Mouse (Mus musculus) spleen, adult 12 weeks (tissue): ENCODE measurements around the gene Mrgpra4.

Source experiments
- DNase-seq: peaks from one replicate; pipeline ENCODE4 v3.0.0; 2022; ENCODE audit warnings: low spot score

Mrgpra4 gene

DNA sequence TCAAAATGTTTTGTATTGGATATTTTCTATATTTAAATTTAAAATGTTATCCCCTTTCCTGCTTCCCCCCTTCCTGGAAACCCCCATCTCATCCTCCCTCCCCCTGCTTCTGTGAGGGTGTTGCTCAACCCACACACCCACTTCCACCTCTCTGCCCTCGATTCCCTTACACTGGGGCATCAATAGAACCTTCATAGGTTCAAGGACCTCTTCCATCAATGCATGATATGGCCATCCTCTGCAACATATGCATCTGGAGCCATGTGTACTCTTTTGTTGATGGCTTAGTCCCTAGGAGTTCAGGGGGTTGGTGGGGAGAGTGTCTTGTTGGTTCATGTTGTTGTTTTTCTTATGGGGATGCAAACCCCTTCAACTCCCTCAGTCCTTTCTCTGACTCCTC is at the start of gene Mrgpra4:
Mrgpra4 (minus strand) TSS at position 101 of the 400 bp plus-strand sequence.
- DNase-seq: no peak

DNA sequence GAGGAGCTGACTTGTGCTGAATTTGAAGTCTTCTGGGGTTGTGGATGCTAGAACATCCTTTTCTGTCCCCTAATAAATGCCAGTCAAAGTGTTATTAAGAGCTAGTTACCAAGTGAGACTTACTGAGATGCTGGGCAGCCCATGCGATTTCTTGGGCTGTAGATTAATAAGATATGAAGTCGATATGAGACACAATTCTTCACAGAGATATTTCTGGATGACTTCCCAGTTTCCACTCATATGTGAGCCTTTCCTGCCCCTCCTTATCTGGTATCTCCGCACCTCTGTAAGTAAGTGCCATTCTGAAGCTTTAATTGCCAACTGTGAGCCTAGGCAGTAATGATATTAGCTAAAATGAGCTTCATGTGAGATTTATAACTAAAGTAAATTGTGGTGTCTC is 45.6 kb upstream of the Mrgpra4 start, which contains the start of gene Mrgprx1:
Mrgprx1 (minus strand) TSS at position 101 of the 400 bp plus-strand sequence.
- no peak for DNase-seq

DNA sequence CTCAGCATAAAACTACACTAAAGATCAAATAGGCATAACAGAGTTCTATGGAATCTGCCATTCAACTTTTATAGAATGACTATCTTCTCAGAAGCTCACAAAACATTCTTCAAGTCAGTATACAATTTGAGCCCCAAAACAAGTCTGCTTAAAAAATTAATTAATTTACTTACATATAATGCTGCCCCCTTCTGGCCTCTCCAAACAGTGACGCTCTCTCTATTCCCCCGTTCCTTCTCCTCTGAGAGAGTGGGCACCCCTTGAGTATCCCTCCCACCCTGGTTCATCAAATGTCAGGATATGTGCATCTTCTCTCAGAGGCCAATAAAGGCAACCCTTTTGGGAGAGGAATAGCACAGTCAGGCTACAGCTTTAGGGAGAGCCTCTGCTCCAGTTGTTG is 36.0 kb upstream of the Mrgpra4 start:
- DNase-seq: no peak

DNA sequence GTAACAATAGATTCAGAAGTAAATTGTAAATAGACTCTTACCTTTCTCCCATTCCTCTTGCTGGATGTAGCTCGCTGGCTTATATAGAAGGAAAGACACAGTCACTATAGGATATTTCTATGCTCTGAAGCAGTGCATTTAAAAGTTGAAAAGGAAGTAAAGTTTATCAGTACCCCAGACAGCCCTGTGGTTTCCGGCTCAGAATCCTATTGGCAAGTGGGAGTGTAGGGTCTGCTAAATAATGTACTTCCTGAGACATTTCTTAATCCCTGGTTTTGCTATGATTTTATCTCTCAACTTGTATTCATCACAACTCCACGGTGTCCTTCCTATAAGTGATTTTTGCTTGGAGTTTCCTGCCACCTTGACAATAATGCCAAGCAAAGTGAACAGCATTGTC is 13.8 kb upstream of the Mrgpra4 start:
- DNase-seq: no peak

DNA sequence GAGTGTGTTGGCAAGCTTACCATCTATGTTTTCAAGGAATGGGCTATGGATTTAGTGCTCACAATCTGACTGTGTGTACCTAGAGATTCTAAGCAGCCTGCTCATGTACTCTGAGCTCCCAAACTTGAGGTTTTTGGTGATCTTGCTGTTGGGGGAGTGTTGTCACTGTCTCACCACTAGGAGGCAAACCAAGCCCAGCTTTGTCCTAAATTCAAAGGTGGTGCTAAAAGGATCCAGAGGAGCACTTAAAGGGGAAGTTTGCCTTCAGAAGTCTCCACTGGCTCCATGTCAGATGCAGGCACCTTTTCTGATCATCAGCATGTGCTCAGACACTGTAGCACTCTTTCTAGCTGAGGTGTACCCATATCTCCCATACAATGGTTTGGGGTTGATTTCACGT is 4.9 kb upstream of the Mrgpra4 start:
- DNase-seq: no peak
